Mouse (Mus musculus) midbrain, embryonic 12.5 days (tissue): Measurements from ENCODE around the gene Mrc1. TPM values are rescaled to one million over a fixed set of nuclear protein-coding genes. Genes with fewer than 3 reads are reported as not detected.
"Not testable (repeated sequence)": the region's sequence is repeated elsewhere in the genome, so short reads cannot be mapped to it uniquely, and the experiment has no call there.

Experiments
- ATAC-seq: fragments of 200-750 bp; cut with Nextera tagmentation; 2 replicates; pipeline ENCODE4 v1.8.0; 2017; ENCODE audit warnings: low read depth, moderate TSS enrichment, moderate library complexity; ENCODE audit not compliant: low FRiP score
- H3K27ac ChIP-seq: fragments of 300-500 bp; sonication (generic); replicated peaks from 2 replicates; pipeline ENCODE4 v1.5.1; 2016; ENCODE audit warnings: mild to moderate bottlenecking
- H3K27me3 ChIP-seq: fragments of 300-500 bp; sonication (generic); 2 replicates; pipeline ENCODE4 v1.6.1; 2016; ENCODE audit warnings: mild to moderate bottlenecking
- H3K36me3 ChIP-seq: fragments of 300-500 bp; sonication (generic); 2 replicates; pipeline ENCODE4 v1.6.1; 2016
- H3K4me1 ChIP-seq: fragments of 300-500 bp; sonication (generic); 2 replicates; pipeline ENCODE4 v1.6.1; 2016
- H3K4me2 ChIP-seq: fragments of 300-500 bp; sonication (generic); replicated peaks from 2 replicates; pipeline ENCODE4 v1.6.1; 2016; ENCODE audit warnings: mild to moderate bottlenecking, moderate library complexity
- H3K4me3 ChIP-seq: fragments of 300-500 bp; sonication (generic); 2 replicates; pipeline ENCODE4 v1.5.1; 2016; ENCODE audit warnings: mild to moderate bottlenecking
- H3K9ac ChIP-seq: fragments of 300-500 bp; sonication (generic); replicated peaks from 2 replicates; pipeline ENCODE4 v1.6.1; 2016; ENCODE audit warnings: mild to moderate bottlenecking, moderate library complexity
- H3K9me3 ChIP-seq: fragments of 300-500 bp; sonication (generic); 2 replicates; pipeline ENCODE4 v1.6.1; 2016; ENCODE audit warnings: mild to moderate bottlenecking
- WGBS: fragments of 180-500 bp; shearing (Covaris S2); methylation state at CpG from one replicate; pipeline ENCODE4 v1.1.7; 2016; 5-methylcytosine and 5-hydroxymethylcytosine counted together
- polyA plus RNA-seq: library from polyadenylated mRNA; unstranded; fragments of >200 nt; fragmentation: Nextera tagmentation; extraction: Ambion mirVana; gene quantifications from 2 replicates; pipeline ENCODE4 v1.2.1, GENCODE M21; 2016

Mrc1 gene
- 6.7 and 9.0 TPM in 2 replicates for polyA plus RNA-seq

DNA sequence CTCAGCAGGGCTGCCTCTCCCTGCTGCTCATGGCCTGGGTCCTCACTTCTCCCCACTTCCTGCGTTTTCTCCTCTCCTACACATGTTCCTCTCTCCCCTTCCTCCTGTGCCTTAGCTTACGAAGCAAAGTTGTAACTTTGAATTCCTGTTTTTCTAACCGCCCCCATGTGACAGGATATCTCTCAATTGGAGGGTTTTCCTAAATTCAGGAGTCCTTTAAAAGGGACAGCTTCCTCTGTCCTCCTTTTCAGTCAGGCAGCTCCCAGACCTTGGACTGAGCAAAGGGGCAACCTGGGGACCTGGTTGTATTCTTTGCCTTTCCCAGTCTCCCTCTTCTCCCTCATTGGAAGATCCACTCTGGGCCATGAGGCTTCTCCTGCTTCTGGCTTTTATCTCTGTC, at the start of gene Mrc1:
Gene Mrc1 (plus strand): TSS at position 244 of the 400 bp plus-strand sequence.
- whole genome bisulfite sequencing, result 75% methylated on average over 3 of the region's 3 CpGs
- Histone ChIP-seq H3K4me3 (no peak within 1 kb of the TSS), H3K4me1 (no peaks in the 10 kb centered on the region)

DNA sequence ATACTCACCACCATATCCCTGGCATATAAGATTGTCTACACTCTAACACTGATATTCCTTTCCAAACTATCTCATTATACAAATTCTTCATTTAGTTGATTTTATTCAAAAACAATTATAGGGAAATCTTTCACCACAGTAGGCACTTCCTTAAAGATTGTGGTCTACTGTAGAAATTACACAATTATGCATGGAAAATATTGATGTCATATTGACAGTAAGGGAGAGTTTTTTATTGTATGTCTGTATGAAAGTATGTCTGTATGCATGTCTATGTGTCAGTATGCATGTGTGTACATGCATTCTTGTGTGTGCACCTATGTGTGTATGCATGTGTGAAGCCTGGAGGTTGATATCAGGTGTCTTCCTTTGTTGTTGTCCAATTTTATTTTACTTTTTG, 44.8 kb upstream of the Mrc1 start:
- Histone ChIP-seq H3K9me3 (no peaks in the 10 kb centered on the region), H3K27ac (no peak overlapping the region), H3K36me3 (no peaks in the 10 kb centered on the region), H3K27me3 (no peaks in the 10 kb centered on the region), H3K4me2 (no peak overlapping the region), H3K4me1 (no peaks in the 10 kb centered on the region), H3K9ac (no peak overlapping the region), H3K4me3 (no peak overlapping the region)
- no peak for ATAC-seq

More for the DNA sequence above, at the start of gene Mrc1:
- Histone ChIP-seq H3K4me2 (no peak within 1 kb of the TSS), H3K27me3 (no peaks in the 10 kb centered on the region), H3K9me3 (no peaks in the 10 kb centered on the region), H3K9ac (no peak within 1 kb of the TSS), H3K27ac (no peak within 1 kb of the TSS), H3K36me3 (no peaks in the 10 kb centered on the region)
- no peak for ATAC-seq

DNA sequence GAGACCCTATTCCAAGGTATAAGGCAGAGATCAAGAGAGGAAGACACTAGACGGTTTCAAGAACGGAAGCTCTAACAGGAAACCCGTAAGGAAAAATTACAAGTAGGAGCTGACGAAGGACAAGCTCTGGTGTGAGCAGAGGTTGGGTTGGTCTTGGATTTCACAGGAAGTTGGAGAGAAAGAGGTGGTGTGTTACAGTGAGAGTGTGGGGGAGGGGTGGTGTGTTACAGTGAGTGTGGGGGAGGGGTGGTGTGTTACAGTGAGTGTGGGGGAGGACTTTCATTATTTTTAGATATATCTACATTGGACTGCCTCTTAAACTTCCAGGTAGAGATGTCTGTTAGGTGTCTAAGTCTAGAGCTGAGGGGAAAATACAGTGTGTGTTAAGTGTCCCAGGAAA, 38.5 kb upstream of the Mrc1 start:
- no peak overlapping the region for H3K4me2 ChIP-seq
- no peaks in the 10 kb centered on the region for H3K4me1 ChIP-seq
- 90% methylated on average over 4 of the region's 4 CpGs for WGBS
- H3K9ac ChIP-seq, result no peak overlapping the region
- ATAC-seq, result no peak
- H3K36me3 ChIP-seq, result no peaks in the 10 kb centered on the region
- H3K9me3 ChIP-seq, result no peaks in the 10 kb centered on the region
- H3K27ac ChIP-seq, result no peak overlapping the region
- H3K27me3 ChIP-seq, result no peaks in the 10 kb centered on the region
- no peak overlapping the region for H3K4me3 ChIP-seq

DNA sequence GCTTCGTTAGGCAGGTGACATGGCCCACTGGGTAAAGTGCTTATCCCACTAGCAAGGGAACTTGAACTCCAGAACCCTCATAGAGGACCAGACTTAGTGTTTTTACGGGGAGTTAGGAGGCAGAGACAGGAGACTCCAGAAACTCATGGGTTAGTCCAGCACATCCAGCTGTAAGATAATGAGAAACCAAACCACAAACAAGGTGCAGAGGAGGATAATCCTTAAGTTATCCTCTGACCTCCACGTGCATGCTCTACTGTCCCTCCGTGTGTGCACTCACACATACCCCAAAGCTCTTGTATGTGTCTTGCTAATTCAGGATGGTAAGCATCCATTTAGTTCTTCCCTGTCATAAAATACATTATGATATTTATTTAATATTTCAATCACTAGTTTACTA, 37.6 kb upstream of the Mrc1 start:
- Histone ChIP-seq H3K4me3 (no peak overlapping the region), H3K9me3 (no peaks in the 10 kb centered on the region), H3K36me3 (no peaks in the 10 kb centered on the region), H3K9ac (no peak overlapping the region), H3K4me2 (no peak overlapping the region), H3K27me3 (no peaks in the 10 kb centered on the region), H3K4me1 (no peaks in the 10 kb centered on the region), H3K27ac (no peak overlapping the region)
- 77% methylated on average over 4 of the region's 4 CpGs for WGBS
- no peak for ATAC-seq

DNA sequence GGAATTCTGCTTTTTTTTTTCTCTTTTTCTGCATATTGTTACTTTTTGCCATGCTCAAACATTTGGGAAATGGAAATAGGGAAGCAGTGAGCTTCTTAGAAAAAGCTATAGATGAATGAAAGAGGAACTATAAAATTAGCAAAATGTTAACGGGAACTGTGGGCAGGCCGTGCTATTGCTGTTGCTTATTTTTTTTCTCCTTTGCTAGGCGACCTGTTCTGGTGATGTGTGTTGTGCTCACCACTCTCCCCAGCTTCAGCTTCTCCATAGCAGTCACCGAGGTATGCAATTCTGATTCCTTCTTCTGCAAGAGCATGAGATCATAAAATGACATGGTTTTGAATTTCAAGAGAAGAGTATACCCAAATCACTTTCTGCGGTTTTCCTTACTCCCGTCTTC, 37.1 kb upstream of the Mrc1 start:
- no peaks in the 10 kb centered on the region for H3K27me3 ChIP-seq
- H3K9ac ChIP-seq, result no peak overlapping the region
- no peak for ATAC-seq
- H3K4me1 ChIP-seq, result no peaks in the 10 kb centered on the region
- no peak overlapping the region for H3K4me2 ChIP-seq
- 91% methylated on average over 6 of the region's 6 CpGs for WGBS
- H3K9me3 ChIP-seq, result no peaks in the 10 kb centered on the region
- H3K4me3 ChIP-seq, result no peak overlapping the region
- no peaks in the 10 kb centered on the region for H3K36me3 ChIP-seq
- no peak overlapping the region for H3K27ac ChIP-seq

DNA sequence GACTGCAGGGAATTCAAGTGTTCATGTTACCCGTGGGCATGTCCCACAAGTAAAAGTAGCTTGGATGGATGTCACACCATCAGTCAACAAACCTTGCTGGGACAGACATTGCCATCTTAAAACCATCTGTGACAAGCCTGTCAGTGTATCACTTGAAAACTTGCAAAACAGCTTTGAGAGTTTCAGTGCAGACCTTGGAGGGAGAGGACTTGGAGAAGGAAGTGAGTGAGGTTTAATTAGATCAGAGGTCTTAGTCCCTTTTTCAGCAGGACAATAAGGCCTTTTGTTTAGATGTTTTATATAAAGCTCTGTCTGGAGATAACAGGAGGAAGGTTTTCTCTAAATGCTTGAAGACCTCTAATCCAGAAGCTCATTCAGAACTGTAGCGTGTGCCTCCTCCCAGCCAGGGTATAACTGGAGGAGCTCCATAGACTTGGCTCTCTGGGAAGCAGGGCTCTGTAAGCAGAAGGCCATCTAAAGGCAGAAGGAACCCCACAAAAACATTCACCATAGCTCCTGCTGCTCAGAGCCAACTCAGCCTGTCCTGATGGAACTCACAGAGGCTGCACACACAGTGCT, 30.8 kb upstream of the Mrc1 start:
- not testable (repeated sequence) for H3K27ac ChIP-seq, ATAC-seq, H3K9ac ChIP-seq, H3K27me3 ChIP-seq, H3K9me3 ChIP-seq, H3K4me1 ChIP-seq, H3K36me3 ChIP-seq, H3K4me2 ChIP-seq, H3K4me3 ChIP-seq
- WGBS, result no CpG with 5 or more reads among the region's 2 CpGs

DNA sequence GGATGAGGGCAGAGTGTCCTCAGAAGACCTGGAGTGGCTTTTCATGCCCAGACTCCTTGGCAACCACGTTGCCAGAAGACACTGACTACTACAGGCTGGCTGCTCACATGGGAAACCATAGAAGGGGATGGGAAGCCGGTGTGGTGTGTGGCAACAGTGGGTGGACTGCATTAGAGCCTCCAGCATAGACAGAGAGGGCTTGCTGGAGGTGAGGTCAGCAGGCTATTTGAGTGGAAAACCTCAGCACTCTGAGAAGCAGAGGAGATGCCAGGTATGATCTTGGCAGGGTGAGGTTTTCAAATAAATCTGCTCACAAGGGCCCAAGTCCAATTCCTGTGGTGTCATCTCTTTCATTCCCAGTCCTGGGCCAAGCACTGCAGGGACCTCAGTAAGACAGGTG, 29.6 kb upstream of the Mrc1 start:
- Histone ChIP-seq H3K9ac (no peak overlapping the region), H3K27me3 (no peaks in the 10 kb centered on the region), H3K4me3 (no peak overlapping the region), H3K27ac (no peak overlapping the region), H3K4me2 (no peak overlapping the region), H3K9me3 (no peaks in the 10 kb centered on the region), H3K4me1 (no peaks in the 10 kb centered on the region), H3K36me3 (no peaks in the 10 kb centered on the region)
- no peak for ATAC-seq
- WGBS, result 49% methylated on average over 2 of the region's 2 CpGs

DNA sequence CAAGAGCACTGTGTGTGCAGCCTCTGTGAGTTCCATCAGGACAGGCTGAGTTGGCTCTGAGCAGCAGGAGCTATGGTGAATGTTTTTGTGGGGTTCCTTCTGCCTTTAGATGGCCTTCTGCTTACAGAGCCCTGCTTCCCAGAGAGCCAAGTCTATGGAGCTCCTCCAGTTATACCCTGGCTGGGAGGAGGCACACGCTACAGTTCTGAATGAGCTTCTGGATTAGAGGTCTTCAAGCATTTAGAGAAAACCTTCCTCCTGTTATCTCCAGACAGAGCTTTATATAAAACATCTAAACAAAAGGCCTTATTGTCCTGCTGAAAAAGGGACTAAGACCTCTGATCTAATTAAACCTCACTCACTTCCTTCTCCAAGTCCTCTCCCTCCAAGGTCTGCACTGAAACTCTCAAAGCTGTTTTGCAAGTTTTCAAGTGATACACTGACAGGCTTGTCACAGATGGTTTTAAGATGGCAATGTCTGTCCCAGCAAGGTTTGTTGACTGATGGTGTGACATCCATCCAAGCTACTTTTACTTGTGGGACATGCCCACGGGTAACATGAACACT, 28.2 kb upstream of the Mrc1 start:
- ATAC-seq, H3K9ac ChIP-seq: not testable (repeated sequence)
- WGBS, result no CpG with 5 or more reads among the region's 2 CpGs

DNA sequence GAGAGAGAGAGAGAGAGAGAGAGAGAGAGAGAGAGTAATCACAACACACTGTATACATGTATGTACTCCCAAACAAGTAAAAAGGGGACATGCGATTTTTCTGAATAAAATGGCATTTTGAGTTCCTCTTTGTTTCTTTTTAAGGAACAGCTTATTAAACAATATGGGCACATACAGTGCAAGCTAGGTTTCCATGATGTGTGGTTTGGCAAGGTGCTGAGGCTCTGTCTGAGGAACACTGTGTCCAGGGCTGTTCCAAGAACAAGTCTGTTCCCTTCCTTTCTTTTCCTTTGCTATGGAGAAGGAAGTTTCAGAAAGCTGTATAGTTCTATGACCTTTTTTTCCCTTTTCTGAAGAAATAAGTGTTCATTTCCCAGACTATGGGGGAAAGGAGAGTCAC, 24.9 kb upstream of the Mrc1 start:
- no peak for ATAC-seq
- Histone ChIP-seq H3K4me3 (no peak overlapping the region), H3K27me3 (no peaks in the 10 kb centered on the region), H3K4me2 (no peak overlapping the region), H3K4me1 (no peaks in the 10 kb centered on the region), H3K9me3 (no peaks in the 10 kb centered on the region), H3K36me3 (no peaks in the 10 kb centered on the region), H3K9ac (no peak overlapping the region), H3K27ac (no peak overlapping the region)
- WGBS, result 96% methylated on average over 1 of the region's 1 CpGs

More for the DNA sequence above, 28.2 kb upstream of the Mrc1 start:
- H3K27ac ChIP-seq, H3K36me3 ChIP-seq, H3K4me3 ChIP-seq, H3K4me1 ChIP-seq, H3K4me2 ChIP-seq, H3K9me3 ChIP-seq, H3K27me3 ChIP-seq: not testable (repeated sequence)

DNA sequence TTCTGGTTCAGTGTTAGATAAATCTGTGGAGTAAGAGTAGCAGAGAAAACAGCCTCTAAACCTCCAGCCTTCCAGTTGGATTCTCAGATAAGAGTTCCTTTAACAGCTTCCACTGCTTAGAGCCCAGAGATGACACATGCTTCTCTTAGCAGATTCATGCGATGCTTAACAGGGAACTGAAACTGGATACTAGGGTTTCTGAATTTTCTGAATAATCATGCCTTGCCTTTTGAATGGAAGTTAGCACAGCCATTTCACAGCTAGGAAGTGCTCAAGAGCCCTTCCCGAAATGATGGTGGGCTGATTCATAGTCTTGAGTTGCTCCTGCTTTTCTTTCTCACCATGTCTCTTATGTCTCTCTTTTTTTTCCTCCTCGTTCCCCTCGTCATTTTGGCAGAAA, 22.4 kb upstream of the Mrc1 start:
- H3K9ac ChIP-seq, result no peak overlapping the region
- H3K36me3 ChIP-seq, result no peaks in the 10 kb centered on the region
- no peak overlapping the region for H3K4me3 ChIP-seq
- H3K9me3 ChIP-seq, result no peaks in the 10 kb centered on the region
- H3K4me2 ChIP-seq, result no peak overlapping the region
- ATAC-seq, result no peak
- no peaks in the 10 kb centered on the region for H3K27me3 ChIP-seq
- no peaks in the 10 kb centered on the region for H3K4me1 ChIP-seq
- H3K27ac ChIP-seq, result no peak overlapping the region
- 80% methylated on average over 4 of the region's 4 CpGs for WGBS

DNA sequence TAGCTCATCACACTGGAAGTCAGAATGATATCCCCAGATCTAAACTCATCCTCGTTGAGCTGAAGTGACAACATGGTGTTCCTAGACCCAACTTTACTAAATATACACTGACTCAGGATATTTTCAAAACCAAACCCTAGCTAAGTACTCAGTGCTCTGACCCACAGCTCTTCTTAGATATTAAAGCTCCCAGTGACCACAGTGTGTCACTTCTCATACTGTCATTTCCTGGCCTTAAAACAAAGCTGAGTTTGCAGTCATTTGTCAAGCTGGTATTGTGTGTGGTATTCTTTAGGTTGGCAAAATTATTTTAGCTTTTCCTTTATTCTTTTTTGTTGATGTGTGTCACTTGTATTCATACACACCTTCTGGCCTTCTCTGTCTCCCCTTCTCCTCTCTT, 18.5 kb upstream of the Mrc1 start:
- no peak overlapping the region for H3K9ac ChIP-seq
- H3K4me3 ChIP-seq, result no peak overlapping the region
- no peaks in the 10 kb centered on the region for H3K9me3 ChIP-seq
- H3K4me2 ChIP-seq, result no peak overlapping the region
- no peak for ATAC-seq
- H3K4me1 ChIP-seq, result peaks cover 5% of the 10 kb centered on the region; the same call in 1 of the 2 replicates
- 80% methylated on average over 1 of the region's 1 CpGs for WGBS
- no peak overlapping the region for H3K27ac ChIP-seq
- no peaks in the 10 kb centered on the region for H3K27me3 ChIP-seq
- no peaks in the 10 kb centered on the region for H3K36me3 ChIP-seq

DNA sequence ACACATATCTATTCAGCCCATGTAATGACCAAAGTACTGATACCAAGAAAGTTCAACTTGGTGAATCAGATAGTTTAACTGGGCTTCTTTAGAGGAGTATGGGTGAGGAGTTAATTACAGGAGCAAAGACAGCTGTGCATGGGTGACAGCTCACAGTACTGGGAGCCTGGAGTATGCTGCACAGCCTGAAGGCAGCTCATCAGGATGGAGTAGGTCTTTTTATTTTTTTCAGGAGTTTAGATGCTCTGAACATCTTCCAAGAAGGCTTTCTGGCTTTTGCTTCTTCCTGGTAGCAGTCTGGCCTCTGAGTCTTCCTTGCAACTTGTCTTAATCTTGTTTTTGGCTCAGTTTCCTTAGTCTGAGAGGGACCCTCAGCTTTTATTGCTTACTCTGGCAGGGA, 17.6 kb upstream of the Mrc1 start:
- Histone ChIP-seq H3K9ac (no peak overlapping the region), H3K36me3 (no peaks in the 10 kb centered on the region), H3K4me2 (no peak overlapping the region), H3K27me3 (no peaks in the 10 kb centered on the region), H3K4me1 (peaks cover 5% of the 10 kb centered on the region; the same call in 1 of the 2 replicates), H3K9me3 (no peaks in the 10 kb centered on the region), H3K4me3 (no peak overlapping the region), H3K27ac (no peak overlapping the region)
- no peak for ATAC-seq

DNA sequence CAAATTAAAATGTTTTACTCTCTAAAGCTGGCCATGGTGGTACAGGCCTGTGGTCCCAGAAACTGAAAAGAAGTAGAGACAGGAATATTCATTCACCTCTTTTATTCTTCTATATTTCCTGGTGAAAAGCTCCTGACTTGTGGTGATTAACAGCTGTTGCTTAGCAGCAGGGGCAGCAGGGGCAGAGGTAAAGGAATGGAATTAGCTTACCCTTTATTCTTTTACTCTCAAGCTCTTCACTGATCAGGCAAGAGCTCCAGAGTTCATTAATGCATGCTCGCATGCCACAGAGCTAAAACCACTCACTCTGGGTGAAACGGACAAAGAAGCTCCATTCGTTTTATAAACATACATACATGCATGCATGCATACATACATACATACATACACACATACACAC, 14.4 kb upstream of the Mrc1 start:
- no peaks in the 10 kb centered on the region for H3K36me3 ChIP-seq
- H3K4me3 ChIP-seq, result no peak overlapping the region
- H3K9me3 ChIP-seq, result no peaks in the 10 kb centered on the region
- WGBS, result 9% methylated on average over 3 of the region's 3 CpGs
- H3K4me1 ChIP-seq, result peaks cover 5% of the 10 kb centered on the region; the same call in 1 of the 2 replicates
- no peak overlapping the region for H3K9ac ChIP-seq
- no peaks in the 10 kb centered on the region for H3K27me3 ChIP-seq
- H3K4me2 ChIP-seq, result no peak overlapping the region
- ATAC-seq, result peak; percentile 78
- no peak overlapping the region for H3K27ac ChIP-seq
